Mouse (Mus musculus) liver, embryonic 14.5 days (tissue): Measurements from ENCODE around the gene Cbx4. TPM values are rescaled to one million over a fixed set of nuclear protein-coding genes. Genes with fewer than 3 reads are reported as not detected.

Experiments used
- ATAC-seq: fragments of 200-750 bp; cut with Nextera tagmentation; 2 replicates; pipeline ENCODE4 v1.8.0; 2017; ENCODE audit warnings: moderate number of reproducible peaks, mild to moderate bottlenecking, moderate library complexity; ENCODE audit not compliant: insufficient read depth
- DNase-seq, 3 experiments: peaks; one replicate each; pipeline ENCODE4 v3.0.0-alpha.2; 2012 to 2013; ENCODE audit warnings: low read depth in 3 of 3, low spot score in 3 of 3
- H3K27ac ChIP-seq: fragments of 300-500 bp; sonication (generic); 2 replicates; pipeline ENCODE4 v1.5.1; 2014; ENCODE audit warnings: moderate library complexity, mild to moderate bottlenecking, control low read depth, inconsistent platforms
- H3K27me3 ChIP-seq: fragments of 300-500 bp; sonication (generic); 2 replicates; pipeline ENCODE4 v1.6.1; 2014; ENCODE audit warnings: mild to moderate bottlenecking, low read length, moderate library complexity; ENCODE audit not compliant: control insufficient read depth, insufficient read depth
- H3K36me3 ChIP-seq: fragments of 300-500 bp; sonication (generic); replicated peaks from 2 replicates; pipeline ENCODE4 v1.6.1; 2014; ENCODE audit warnings: low read depth; ENCODE audit not compliant: control insufficient read depth, insufficient read depth
- H3K4me1 ChIP-seq, 2 experiments: fragments of 200-500 bp in 1 of 2; fragments of 300-500 bp in 1 of 2; sonication (generic) in 1 of 2; replicated peaks; 2 replicates each; pipeline ENCODE4 v1.6.1; 2012 to 2014; ENCODE audit warnings: antibody characterized with exemption in 1 of 2, inconsistent platforms in 1 of 2, low read length in 1 of 2; ENCODE audit not compliant: control insufficient read depth in 2 of 2, insufficient read depth in 2 of 2
- H3K4me2 ChIP-seq: fragments of 300-500 bp; sonication (generic); 2 replicates; pipeline ENCODE4 v1.6.1; 2014; ENCODE audit warnings: low read depth, mild to moderate bottlenecking, control low read depth, moderate library complexity
- H3K4me3 ChIP-seq, 2 experiments: fragments of 200-500 bp in 1 of 2; fragments of 300-500 bp in 1 of 2; sonication (generic) in 1 of 2; 2 replicates each; pipeline ENCODE4 v1.5.1; 2012 to 2014; ENCODE audit warnings: low read depth in 2 of 2, low read length in 2 of 2, mild to moderate bottlenecking in 2 of 2, control low read depth in 1 of 2, inconsistent platforms in 1 of 2, moderate library complexity in 1 of 2; ENCODE audit not compliant: insufficient read depth in 1 of 2
- H3K9ac ChIP-seq: fragments of 300-500 bp; sonication (generic); replicated peaks from 2 replicates; pipeline ENCODE4 v1.6.1; 2014; ENCODE audit warnings: mild to moderate bottlenecking, control low read depth, moderate library complexity
- H3K9me3 ChIP-seq: fragments of 300-500 bp; sonication (generic); 2 replicates; pipeline ENCODE4 v1.6.1; 2016; ENCODE audit warnings: low read length, mixed read lengths; ENCODE audit not compliant: control insufficient read depth
- CTCF ChIP-seq: IDR thresholded peaks from 2 replicates; pipeline ENCODE4 v1.5.1; 2016; ENCODE audit warnings: antibody characterized with exemption, low read depth, control low read depth
- EP300 ChIP-seq: IDR thresholded peaks from 2 replicates; pipeline ENCODE4 v1.6.1; 2016; ENCODE audit warnings: antibody characterized with exemption, low read depth
- WGBS: fragments of 180-500 bp; shearing (Covaris S2); extraction: QIAGEN DNeasy Blood & Tissue Kit; methylation state at CpG from one replicate; pipeline ENCODE4 v1.1.7; 2014; ENCODE audit not compliant: insufficient replicate concordance; 5-methylcytosine and 5-hydroxymethylcytosine counted together
- polyA plus RNA-seq, 2 experiments: library from polyadenylated mRNA; depleted of rRNA in 1 of 2; stranded (reverse) in 1 of 2; unstranded in 1 of 2; fragments of >200 nt; fragmentation: Nextera tagmentation in 1 of 2; extraction: Ambion mirVana in 1 of 2; gene quantifications; 2 replicates each; pipeline versions ENCODE4 v1.2.1 to v1.2.3; 2012 to 2014

Cbx4 gene
- polyA plus RNA-seq, 2 experiments, result 1.6 to 3.3 TPM

- H3K4me3 ChIP-seq, result no peak overlapping the region
- H3K36me3 ChIP-seq, result no peaks in the 10 kb centered on the region
- H3K4me1 ChIP-seq, result no peaks in the 10 kb centered on the region; a peak in 1 of 4 replicates
- H3K4me2 ChIP-seq, result peak overlapping the region; percentile 70
- H3K9me3 ChIP-seq, result no peaks in the 10 kb centered on the region
- H3K27ac ChIP-seq, result no peak overlapping the region
- 3% methylated on average over 32 of the region's 32 CpGs for WGBS
- peaks cover 100% of the 10 kb centered on the region for H3K27me3 ChIP-seq
- ATAC-seq (no peak), DNase-seq (no peak)
- H3K9ac ChIP-seq, result no peak overlapping the region
- TF ChIP-seq CTCF, result no peak
- TF ChIP-seq EP300, result no peak
Observed at GRCm38 (mm10) chr11:119055571-119056131, 30.4 kb downstream of the Cbx4 start.

GRCm38 (mm10) chr11:119054351-119055345, 31.4 kb downstream of the Cbx4 start:
- no peak overlapping the region for H3K4me2 ChIP-seq
- no peak overlapping the region for H3K27ac ChIP-seq
- no peaks in the 10 kb centered on the region for H3K36me3 ChIP-seq
- ATAC-seq, result no peak
- no peak for DNase-seq
- TF ChIP-seq CTCF (peak; percentile 61), EP300 (no peak)
- H3K9me3 ChIP-seq, result no peaks in the 10 kb centered on the region
- WGBS, result 3% methylated on average over 47 of the region's 47 CpGs
- H3K4me3 ChIP-seq, result no peak overlapping the region
- H3K27me3 ChIP-seq, result peaks cover 100% of the 10 kb centered on the region
- no peak overlapping the region for H3K9ac ChIP-seq
- no peaks in the 10 kb centered on the region; a peak in 1 of 4 replicates for H3K4me1 ChIP-seq

DNA sequence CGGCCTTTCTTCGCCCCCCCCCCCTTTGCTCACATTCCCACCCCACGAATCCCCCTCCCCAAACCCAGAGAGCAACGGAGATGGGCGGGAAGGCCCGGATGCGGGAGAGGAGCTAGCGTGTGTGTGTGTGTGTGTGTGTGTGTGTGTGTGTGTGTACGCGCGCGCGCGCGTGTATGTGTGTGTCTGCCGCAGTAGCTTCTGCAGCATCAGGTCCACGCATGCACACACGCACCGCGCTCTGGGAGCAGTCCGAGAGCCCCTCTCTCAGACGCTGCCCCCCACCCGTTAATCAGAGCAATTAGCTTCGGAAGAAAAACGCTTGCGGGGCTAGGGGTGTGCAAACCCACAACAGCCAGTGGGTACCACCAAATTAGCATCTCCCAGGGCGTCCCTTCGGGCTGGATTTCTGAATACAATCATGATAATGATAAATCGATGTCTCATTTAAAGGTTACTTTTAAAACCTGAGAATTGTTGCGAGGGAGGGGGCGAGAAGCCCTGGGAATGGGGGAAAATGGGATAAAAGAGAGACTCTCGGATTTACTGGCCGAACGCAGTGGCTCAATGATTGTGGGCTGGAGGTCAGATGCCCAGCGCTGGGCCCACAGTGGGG, 32.2 kb downstream of the Cbx4 start:
- no peak for TF ChIP-seq CTCF
- WGBS, result 3% methylated on average over 27 of the region's 35 CpGs
- no peaks in the 10 kb centered on the region for H3K36me3 ChIP-seq
- H3K4me1 ChIP-seq, result no peaks in the 10 kb centered on the region; a peak in 1 of 4 replicates
- H3K4me3 ChIP-seq, result no peak overlapping the region
- H3K4me2 ChIP-seq, result peak overlapping the region; percentile 8; the same call in 1 of the 2 replicates
- DNase-seq (no peak), ATAC-seq (no peak)
- H3K27ac ChIP-seq, result no peak overlapping the region
- no peaks in the 10 kb centered on the region for H3K9me3 ChIP-seq
- H3K27me3 ChIP-seq, result peaks cover 100% of the 10 kb centered on the region
- no peak overlapping the region for H3K9ac ChIP-seq

DNA sequence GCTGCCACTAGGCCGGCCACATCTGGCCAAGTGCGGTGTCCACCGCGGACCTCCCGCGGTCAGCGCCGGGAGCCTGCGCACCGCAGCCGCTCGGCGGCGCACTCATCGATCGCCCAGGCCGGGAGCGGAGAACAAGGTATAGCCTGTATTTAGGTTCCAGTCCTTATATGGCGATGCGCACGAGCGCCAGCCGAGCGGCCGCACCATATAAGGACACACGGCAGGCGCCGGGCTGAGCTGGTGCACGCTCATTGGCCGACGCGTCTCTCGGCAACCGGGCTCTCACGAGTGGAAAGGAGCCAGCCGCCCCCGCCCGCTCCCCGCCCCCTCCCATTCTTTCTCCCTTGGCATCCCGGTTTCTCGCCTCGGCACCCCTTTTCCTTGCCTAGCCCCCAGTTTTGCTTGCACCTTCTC, 32.8 kb downstream of the Cbx4 start:
- DNase-seq, result peak; percentile 45 to 53 (median 52)
- TF ChIP-seq EP300 (no peak), CTCF (no peak)
- Histone ChIP-seq H3K36me3 (no peaks in the 10 kb centered on the region), H3K4me3 (peak overlapping the region in 1 of 2 experiments; percentile 4; a peak in 1 of 4 replicates), H3K9ac (no peak overlapping the region), H3K27ac (no peak overlapping the region), H3K27me3 (peaks cover 100% of the 10 kb centered on the region), H3K4me2 (peak overlapping the region; percentile 41), H3K9me3 (no peaks in the 10 kb centered on the region), H3K4me1 (no peaks in the 10 kb centered on the region; a peak in 1 of 4 replicates)
- peak; percentile 77 for ATAC-seq
- under 1% methylated on average over 42 of the region's 42 CpGs for WGBS
